Comparison of ENCODE assay signal across 14 mouse cellular contexts in genomic region chr5:8164773-8165172, GRCm38 (mm10).
DNase-seq lines count a peak whose midpoint lies in the region; ATAC-seq and TF ChIP-seq lines count a peak whose summit lies in the region.
"Had no signal": no experiment of that assay in that cellular context is flagged by ENCODE, and none has a peak within 500 bp of the region (broad histone marks: within the 10 kb centered on the region; RNA-seq: fewer than 3 reads in every experiment).

No protein-coding gene starts in this region.

- no peak overlapping the region for H3K4me2 ChIP-seq in forebrain, embryonic 13.5 days
- H3K4me2 ChIP-seq in forebrain, embryonic 12.5 days = no peak overlapping the region
- no peak overlapping the region for H3K4me2 ChIP-seq in limb, embryonic 14.5 days (replicated peaks; ENCODE audit: low read depth, low read length, severe bottlenecking)
- no peak overlapping the region for H3K4me2 ChIP-seq in embryonic facial prominence, embryonic 14.5 days (ENCODE audit: low read depth, low read length)
- H3K4me2 ChIP-seq: limb, embryonic 12.5 days; neural tube, embryonic 13.5 days had no signal

- DNase-seq in limb, embryonic 14.5 days (ENCODE audit: low spot score) = peak; percentile 75
- no peak for DNase-seq in limb, embryonic 10.5 days (ENCODE audit: low spot score)
- DNase-seq in embryonic facial prominence, embryonic 14.5 days (ENCODE audit: low spot score) = peak; percentile 63
- DNase-seq in ovary, postnatal 36 days (ENCODE audit: low spot score) = no peak
- DNase-seq in adrenal gland, postnatal 10 days = no peak
- DNase-seq: cerebellum, adult 11 months; right cerebral cortex, postnatal 4 days had no signal

- no peaks in the 10 kb centered on the region for H3K36me3 ChIP-seq in forebrain, embryonic 13.5 days (ENCODE audit: poor library complexity, severe bottlenecking)
- H3K36me3 ChIP-seq in forebrain, embryonic 12.5 days (replicated peaks) = no peaks in the 10 kb centered on the region
- H3K36me3 ChIP-seq in limb, embryonic 14.5 days (ENCODE audit: control insufficient read depth, insufficient read depth, low read length) = no peaks in the 10 kb centered on the region
- H3K36me3 ChIP-seq in limb, embryonic 10.5 days = no peaks in the 10 kb centered on the region
- no peaks in the 10 kb centered on the region for H3K36me3 ChIP-seq in E14TG2a.4 (ENCODE audit: insufficient read depth, low read length)
- H3K36me3 ChIP-seq in embryonic facial prominence, embryonic 14.5 days (ENCODE audit: control insufficient read depth, insufficient read depth, low read length) = no peaks in the 10 kb centered on the region
- H3K36me3 ChIP-seq: limb, embryonic 12.5 days; neural tube, embryonic 13.5 days had no signal

- H3K9ac ChIP-seq in forebrain, embryonic 13.5 days = no peak overlapping the region
- no peak overlapping the region for H3K9ac ChIP-seq in forebrain, embryonic 12.5 days
- no peak overlapping the region for H3K9ac ChIP-seq in limb, embryonic 14.5 days (ENCODE audit: low read depth, low read length, severe bottlenecking)
- no peak overlapping the region for H3K9ac ChIP-seq in embryonic facial prominence, embryonic 14.5 days (ENCODE audit: low read depth, low read length)
- H3K9ac ChIP-seq: limb, embryonic 12.5 days; neural tube, embryonic 13.5 days had no signal

- peak; percentile 28 for TF ChIP-seq CTCF in E14TG2a.4 (conservative IDR thresholded peaks at IDR 0.05; ENCODE audit: low read length)

- 43% methylated on average over 4 of the region's 4 CpGs for WGBS in forebrain, embryonic 13.5 days
- 46% methylated on average over 4 of the region's 4 CpGs for WGBS in forebrain, embryonic 12.5 days
- 50% methylated on average over 4 of the region's 4 CpGs for WGBS in limb, embryonic 14.5 days
- 67% methylated on average over 4 of the region's 4 CpGs for WGBS in limb, embryonic 10.5 days
- WGBS in embryonic facial prominence, embryonic 14.5 days = 38% methylated on average over 4 of the region's 4 CpGs

- H3K27me3 ChIP-seq in forebrain, embryonic 13.5 days = no peaks in the 10 kb centered on the region
- H3K27me3 ChIP-seq in forebrain, embryonic 12.5 days = no peaks in the 10 kb centered on the region
- no peaks in the 10 kb centered on the region for H3K27me3 ChIP-seq in limb, embryonic 14.5 days (ENCODE audit: control insufficient read depth, insufficient read depth, low read length)
- no peaks in the 10 kb centered on the region for H3K27me3 ChIP-seq in limb, embryonic 10.5 days (ENCODE audit: low read depth, poor library complexity, severe bottlenecking)
- H3K27me3 ChIP-seq in E14TG2a.4 (ENCODE audit: insufficient read depth, low read length) = no peaks in the 10 kb centered on the region
- no peaks in the 10 kb centered on the region for H3K27me3 ChIP-seq in embryonic facial prominence, embryonic 14.5 days (replicated peaks; ENCODE audit: control insufficient read depth, insufficient read depth, low read length)
- H3K27me3 ChIP-seq: limb, embryonic 12.5 days; megakaryocyte, embryonic 14.5 days; neural tube, embryonic 13.5 days had no signal

- no peak overlapping the region for H3K27ac ChIP-seq in forebrain, embryonic 13.5 days
- H3K27ac ChIP-seq in forebrain, embryonic 12.5 days = no peak overlapping the region
- no peak overlapping the region for H3K27ac ChIP-seq in limb, embryonic 14.5 days (replicated peaks; ENCODE audit: low read depth, low read length)
- H3K27ac ChIP-seq in limb, embryonic 10.5 days = no peak overlapping the region
- H3K27ac ChIP-seq in embryonic facial prominence, embryonic 14.5 days (replicated peaks; ENCODE audit: low read depth, low read length) = no peak overlapping the region
- H3K27ac ChIP-seq: limb, embryonic 12.5 days; neural tube, embryonic 13.5 days had no signal

- H3K9me3 ChIP-seq in forebrain, embryonic 13.5 days (replicated peaks) = no peaks in the 10 kb centered on the region; the same call in 1 of the 2 replicates
- no peaks in the 10 kb centered on the region for H3K9me3 ChIP-seq in forebrain, embryonic 12.5 days
- no peaks in the 10 kb centered on the region for H3K9me3 ChIP-seq in limb, embryonic 14.5 days (ENCODE audit: control insufficient read depth, low read length)
- H3K9me3 ChIP-seq in limb, embryonic 10.5 days (replicated peaks) = no peaks in the 10 kb centered on the region
- no peaks in the 10 kb centered on the region for H3K9me3 ChIP-seq in E14TG2a.4 (ENCODE audit: low read length)
- no peaks in the 10 kb centered on the region for H3K9me3 ChIP-seq in embryonic facial prominence, embryonic 14.5 days (ENCODE audit: control insufficient read depth, low read length)
- H3K9me3 ChIP-seq: limb, embryonic 12.5 days; megakaryocyte, embryonic 14.5 days; neural tube, embryonic 13.5 days had no signal

- ATAC-seq in forebrain, embryonic 13.5 days = peak; percentile 61
- ATAC-seq in forebrain, embryonic 12.5 days (ENCODE audit: low FRiP score) = no peak
- no peak for ATAC-seq in limb, embryonic 14.5 days (ENCODE audit: low FRiP score, low read depth)
- no peak for ATAC-seq in embryonic facial prominence, embryonic 14.5 days (ENCODE audit: low read depth)

- TF ChIP-seq POLR2A in limb, embryonic 14.5 days (IDR thresholded peaks at IDR 0.05; ENCODE audit: borderline replicate concordance, extremely low read depth, insufficient read depth, insufficient read length) = no peak

- H3K4me3 ChIP-seq in forebrain, embryonic 13.5 days = no peak overlapping the region
- H3K4me3 ChIP-seq in forebrain, embryonic 12.5 days (replicated peaks) = no peak overlapping the region
- no peak overlapping the region for H3K4me3 ChIP-seq in limb, embryonic 14.5 days (replicated peaks; ENCODE audit: low read length)
- H3K4me3 ChIP-seq in limb, embryonic 10.5 days = no peak overlapping the region
- no peak overlapping the region for H3K4me3 ChIP-seq in E14TG2a.4 (replicated peaks; ENCODE audit: low read length)
- no peak overlapping the region for H3K4me3 ChIP-seq in embryonic facial prominence, embryonic 14.5 days (ENCODE audit: low read depth, low read length)
- H3K4me3 ChIP-seq: erythroblast, embryonic 14.5 days; limb, embryonic 12.5 days; megakaryocyte, embryonic 14.5 days; neural tube, embryonic 13.5 days had no signal

- H3K4me1 ChIP-seq in forebrain, embryonic 13.5 days = no peaks in the 10 kb centered on the region
- no peaks in the 10 kb centered on the region for H3K4me1 ChIP-seq in forebrain, embryonic 12.5 days
- H3K4me1 ChIP-seq in limb, embryonic 14.5 days (ENCODE audit: control insufficient read depth, insufficient read depth, low read length) = no peaks in the 10 kb centered on the region
- no peaks in the 10 kb centered on the region for H3K4me1 ChIP-seq in limb, embryonic 10.5 days
- no peaks in the 10 kb centered on the region for H3K4me1 ChIP-seq in E14TG2a.4 (replicated peaks; ENCODE audit: low read depth, low read length)
- H3K4me1 ChIP-seq in embryonic facial prominence, embryonic 14.5 days (ENCODE audit: control insufficient read depth, insufficient read depth, low read length) = no peaks in the 10 kb centered on the region
- H3K4me1 ChIP-seq: limb, embryonic 12.5 days; megakaryocyte, embryonic 14.5 days; neural tube, embryonic 13.5 days had no signal

Comparison
In these comparisons a context has a peak if more than half of its experiments do, and no peak if none do; other contexts are left out.
1. DNase-seq: peak in limb, embryonic 14.5 days (single experiment) and embryonic facial prominence, embryonic 14.5 days (single experiment); none in limb, embryonic 10.5 days (single experiment), ovary, postnatal 36 days (single experiment) and adrenal gland, postnatal 10 days (single experiment).